Mouse (Mus musculus): Measurements from ENCODE around the gene Pnma5.

Gene Pnma5

GRCm38 (mm10) chrX:72985607-72986006 lies 51.3 kb downstream of the Pnma5 start:
- no peak for DNase-seq (ENCODE audit: low spot score in 2 of 2)

Measured in spleen, postnatal 14 days (tissue).